Mouse (Mus musculus): ENCODE measurements around the gene Hspb8. TPM values are rescaled to one million over a fixed set of nuclear protein-coding genes. Genes with fewer than 3 reads are reported as not detected.

The Hspb8 gene
- polyA plus RNA-seq, 1 experiment from 2014 or later = 8.9 TPM

DNA sequence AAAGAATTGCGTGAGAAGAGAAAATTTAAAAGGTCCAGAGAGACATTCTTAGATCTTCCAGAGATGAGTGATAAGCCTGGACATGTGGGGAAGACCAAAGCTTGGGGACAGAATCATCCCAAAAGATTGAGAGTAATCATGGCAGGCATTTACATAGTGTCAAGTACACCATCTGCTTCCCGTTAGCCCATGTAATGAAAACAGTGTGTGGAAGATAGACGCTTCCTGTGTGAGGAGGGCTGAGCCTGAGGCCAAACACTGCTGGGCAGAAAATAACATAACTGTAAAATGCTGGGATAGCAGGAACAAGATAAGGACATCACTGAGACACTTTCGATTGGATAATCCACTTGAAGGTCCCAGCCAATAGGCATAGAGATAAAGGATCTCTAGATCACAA lies 61.9 kb downstream of the Hspb8 start:
- WGBS = 72% methylated on average over 4 of the region's 4 CpGs
- no peak overlapping the region for H3K4me2 ChIP-seq (ENCODE audit: low read length)
- ATAC-seq = no peak
- H3K27me3 ChIP-seq (replicated peaks; ENCODE audit: control insufficient read depth, insufficient read depth, low read length) = no peaks in the 10 kb centered on the region
- no peak overlapping the region for H3K27ac ChIP-seq (ENCODE audit: low read depth, low read length)
- H3K36me3 ChIP-seq (ENCODE audit: control insufficient read depth, insufficient read depth, low read length) = no peaks in the 10 kb centered on the region
- H3K4me1 ChIP-seq (ENCODE audit: control insufficient read depth, insufficient read depth, low read depth, low read length) = no peaks in the 10 kb centered on the region
- H3K9ac ChIP-seq (ENCODE audit: low read depth, low read length) = no peak overlapping the region
- no peak overlapping the region for H3K4me3 ChIP-seq (ENCODE audit: low read length)
- H3K9me3 ChIP-seq (ENCODE audit: control insufficient read depth, low read length) = peaks cover 3% of the 10 kb centered on the region; the same call in 1 of the 2 replicates

Other genes starting within 250 kb of the Hspb8 start
- gene Ccdc60, start 133.9 kb downstream of the Hspb8 start, polyA plus RNA-seq (2015; fragmentation: Nextera tagmentation; extraction: Ambion mirVana) = 2.2 and 2.6 TPM in 2 replicates
- gene Srrm4, start 169.0 kb upstream of the Hspb8 start, polyA plus RNA-seq (2015; fragmentation: Nextera tagmentation; extraction: Ambion mirVana) = 15.7 and 16.3 TPM in 2 replicates

Data from hindbrain, embryonic 16.5 days (tissue).